Mouse (Mus musculus): ENCODE data around the gene Spata13. TPM values are rescaled to one million over a fixed set of nuclear protein-coding genes. Genes with fewer than 3 reads are reported as not detected.

The Spata13 gene
- total and polyA plus RNA-seq, 3 experiments: 0.39 to 1.5 TPM; not detected in 1

GRCm38 (mm10) chr14:60759097-60759496, 125.3 kb downstream of the Spata13 start:
- no peak for TF ChIP-seq USF1 (IDR thresholded peaks at IDR 0.05; ENCODE audit: low read depth, low read length)
- no peak for TF ChIP-seq MYC (IDR thresholded peaks at IDR 0.05; ENCODE audit: low read depth, low read length)
- TF ChIP-seq JUND (IDR thresholded peaks at IDR 0.05; ENCODE audit: low read depth, low read length): no peak
- no peak for TF ChIP-seq ZKSCAN1 (IDR thresholded peaks at IDR 0.05; ENCODE audit: low read depth, low read length)
- TF ChIP-seq RAD21 (IDR thresholded peaks at IDR 0.05; ENCODE audit: low read depth, low read length): no peak
- no peak for TF ChIP-seq TAL1 (IDR thresholded peaks at IDR 0.05; ENCODE audit: low read length)
- TF ChIP-seq SIN3A (IDR thresholded peaks at IDR 0.05; ENCODE audit: low read length): no peak
- no peak for TF ChIP-seq MXI1 (IDR thresholded peaks at IDR 0.05; ENCODE audit: low read depth, low read length)
- no peak for TF ChIP-seq ETS1 (IDR thresholded peaks at IDR 0.05; ENCODE audit: low read depth, low read length)
- TF ChIP-seq NELFE (IDR thresholded peaks at IDR 0.05; ENCODE audit: low read depth, low read length): no peak
- TF ChIP-seq BHLHE40 (IDR thresholded peaks at IDR 0.05; ENCODE audit: borderline replicate concordance, low read depth, low read length): no peak
- TF ChIP-seq CTCF (IDR thresholded peaks at IDR 0.05 in 2 of 3, conservative IDR thresholded peaks at IDR 0.05 in 1 of 3; ENCODE audit: control insufficient read depth in 1 of 3, insufficient read depth in 1 of 3, low read depth in 2 of 3, low read length in 3 of 3, poor library complexity in 1 of 3, severe bottlenecking in 1 of 3): no peak
- no peak for TF ChIP-seq SMC3 (IDR thresholded peaks at IDR 0.05; ENCODE audit: low read depth, low read length)
- no peak for TF ChIP-seq RCOR1 (IDR thresholded peaks at IDR 0.05; ENCODE audit: low read depth, low read length)
- no peak for TF ChIP-seq E2F4 (IDR thresholded peaks at IDR 0.05; ENCODE audit: borderline replicate concordance, low read depth, low read length)
- no peak for TF ChIP-seq HCFC1 (IDR thresholded peaks at IDR 0.05; ENCODE audit: low read depth, low read length)
- H3K36me3 ChIP-seq (ENCODE audit: control insufficient read depth in 1 of 2, insufficient read depth in 2 of 2, low read length in 2 of 2): no peaks in the 10 kb centered on the region

GRCm38 (mm10) chr14:60761801-60762200, 128.0 kb downstream of the Spata13 start:
- H3K4me3 ChIP-seq (ENCODE audit: control insufficient read depth in 1 of 2, insufficient read depth in 1 of 2, low read depth in 2 of 2, low read length in 2 of 2): no peak overlapping the region
- no peaks in the 10 kb centered on the region for H3K79me2 ChIP-seq (ENCODE audit: control insufficient read depth, insufficient read depth, low read length, poor library complexity)
- no peaks in the 10 kb centered on the region for H3K36me3 ChIP-seq (ENCODE audit: control insufficient read depth in 1 of 2, insufficient read depth in 2 of 2, low read length in 2 of 2)
- no peak overlapping the region for H3K9ac ChIP-seq (ENCODE audit: control insufficient read depth, low read depth, low read length, poor library complexity, severe bottlenecking)
- H3K27ac ChIP-seq (ENCODE audit: control insufficient read depth, low read depth, low read length): no peak overlapping the region
- H3K9me3 ChIP-seq (replicated peaks; ENCODE audit: insufficient read depth, low read length): no peaks in the 10 kb centered on the region
- no peaks in the 10 kb centered on the region; a peak in 1 of 4 replicates for H3K27me3 ChIP-seq (ENCODE audit: control insufficient read depth in 1 of 2, insufficient read depth in 2 of 2, low read length in 2 of 2)
- H3K4me1 ChIP-seq (ENCODE audit: control insufficient read depth in 1 of 2, insufficient read depth in 2 of 2, low read length in 2 of 2): no peaks in the 10 kb centered on the region
- DNase-seq (ENCODE audit: low read depth, low spot score): no peak
- no peak for TF ChIP-seq UBTF (IDR thresholded peaks at IDR 0.05; ENCODE audit: borderline replicate concordance, insufficient read depth, low read depth, low read length)
- no peak for TF ChIP-seq MYC (IDR thresholded peaks at IDR 0.05; ENCODE audit: low read depth, low read length)
- no peak for TF ChIP-seq CHD1 (IDR thresholded peaks at IDR 0.05; ENCODE audit: low read depth, low read length)
- TF ChIP-seq ZKSCAN1 (IDR thresholded peaks at IDR 0.05; ENCODE audit: low read depth, low read length): no peak

More at GRCm38 (mm10) chr14:60759097-60759496, 125.3 kb downstream of the Spata13 start:
- no peak overlapping the region for H3K4me3 ChIP-seq (ENCODE audit: control insufficient read depth in 1 of 2, insufficient read depth in 1 of 2, low read depth in 2 of 2, low read length in 2 of 2)
- no peak overlapping the region for H3K27ac ChIP-seq (ENCODE audit: control insufficient read depth, low read depth, low read length)
- DNase-seq (ENCODE audit: low read depth, low spot score): no peak
- no peaks in the 10 kb centered on the region for H3K4me1 ChIP-seq (ENCODE audit: control insufficient read depth in 1 of 2, insufficient read depth in 2 of 2, low read length in 2 of 2)
- H3K9me3 ChIP-seq (replicated peaks; ENCODE audit: insufficient read depth, low read length): no peaks in the 10 kb centered on the region
- no peaks in the 10 kb centered on the region for H3K27me3 ChIP-seq (ENCODE audit: control insufficient read depth in 1 of 2, insufficient read depth in 2 of 2, low read length in 2 of 2)
- no peaks in the 10 kb centered on the region for H3K79me2 ChIP-seq (ENCODE audit: control insufficient read depth, insufficient read depth, low read length, poor library complexity)
- no peak overlapping the region for H3K9ac ChIP-seq (ENCODE audit: control insufficient read depth, low read depth, low read length, poor library complexity, severe bottlenecking)

All from MEL (cell line).